Mouse (Mus musculus): Measurements from ENCODE around the gene Stim2. TPM values are rescaled to one million over a fixed set of nuclear protein-coding genes. Genes with fewer than 3 reads are reported as not detected.

The Stim2 gene
- 139 TPM for polyA plus RNA-seq (2014; fragmentation: Illumina TruSeq; extraction: RNeasy Lipid Tissue Mini Kit (QIAGEN cat#74804); ENCODE audit: low read depth, low replicate concordance)

DNA sequence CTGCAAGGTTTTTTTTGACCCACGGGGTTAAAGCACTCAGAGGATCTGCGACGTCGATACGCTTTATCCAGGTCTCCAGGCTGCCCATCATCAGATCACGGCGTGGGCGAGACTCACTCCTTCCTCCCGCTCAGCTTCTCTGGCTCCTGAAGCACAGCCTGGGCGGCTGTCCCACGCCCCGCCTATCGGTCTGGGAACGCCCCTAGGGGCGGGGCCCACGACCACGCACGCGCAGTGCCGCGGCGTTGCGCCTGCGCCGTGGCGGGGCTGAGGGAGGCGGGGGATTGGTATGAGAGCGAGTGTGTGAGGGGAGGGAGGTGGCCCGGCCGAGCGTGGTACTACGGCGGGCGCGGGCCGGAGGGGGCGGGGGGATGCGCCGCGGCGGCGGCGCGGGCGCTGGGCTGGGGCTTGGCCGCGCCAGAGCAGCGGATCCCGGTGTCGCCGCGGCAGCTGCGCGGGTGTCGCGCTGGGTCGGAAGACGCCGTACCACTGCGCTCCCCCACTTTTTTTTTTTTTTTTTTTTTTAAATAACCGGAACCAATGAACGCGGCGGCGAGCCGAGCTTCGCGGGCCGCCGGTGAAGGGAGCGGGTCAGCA lies at the start of gene Stim2:
TSS of gene Stim2 (plus strand) at position 354 of the 597 bp plus-strand sequence.

Other genes starting within 250 kb of the Stim2 start
- 56.9 TPM for gene Tbc1d19, start 188.9 kb upstream of the Stim2 start, polyA plus RNA-seq (2014; fragmentation: Illumina TruSeq; extraction: RNeasy Lipid Tissue Mini Kit (QIAGEN cat#74804); ENCODE audit: low read depth, low replicate concordance)

Data from sigmoid colon, adult 10 weeks (tissue).